Mouse (Mus musculus) limb, embryonic 12.5 days (tissue): ENCODE measurements at regions not wholly inside any gene's neighbourhood (a gene's known extent, or its start where the extent isn't known, plus 50 kb on each side); places are given as distances from the start of the nearest gene placed in this dataset.

Experiments
- ATAC-seq: fragments of 200-750 bp; cut with Nextera tagmentation; 2 replicates; pipeline ENCODE4 v1.8.0; 2017; ENCODE audit warnings: low read depth, moderate TSS enrichment; ENCODE audit not compliant: insufficient number of reproducible peaks, insufficient read depth, low FRiP score, low TSS enrichment
- H3K27ac ChIP-seq: fragments of 300-500 bp; sonication (generic); 2 replicates; pipeline ENCODE4 v1.5.1; 2016; ENCODE audit warnings: mild to moderate bottlenecking, moderate library complexity
- H3K27me3 ChIP-seq: fragments of 300-500 bp; sonication (generic); 2 replicates; pipeline ENCODE4 v1.6.1; 2016; ENCODE audit warnings: mild to moderate bottlenecking, moderate library complexity
- H3K36me3 ChIP-seq: fragments of 300-500 bp; sonication (generic); 2 replicates; pipeline ENCODE4 v1.6.1; 2016; ENCODE audit warnings: mild to moderate bottlenecking, moderate library complexity
- H3K4me1 ChIP-seq: fragments of 300-500 bp; sonication (generic); replicated peaks from 2 replicates; pipeline ENCODE4 v1.6.1; 2016
- H3K4me2 ChIP-seq: fragments of 300-500 bp; sonication (generic); 2 replicates; pipeline ENCODE4 v1.6.1; 2016; ENCODE audit warnings: mild to moderate bottlenecking, moderate library complexity
- H3K4me3 ChIP-seq: fragments of 300-500 bp; sonication (generic); replicated peaks from 2 replicates; pipeline ENCODE4 v1.5.1; 2016; ENCODE audit warnings: mild to moderate bottlenecking
- H3K9ac ChIP-seq: fragments of 300-500 bp; sonication (generic); replicated peaks from 2 replicates; pipeline ENCODE4 v1.6.1; 2016; ENCODE audit warnings: mild to moderate bottlenecking, moderate library complexity
- H3K9me3 ChIP-seq: fragments of 300-500 bp; sonication (generic); 2 replicates; pipeline ENCODE4 v1.6.1; 2016; ENCODE audit warnings: mild to moderate bottlenecking, moderate library complexity
- WGBS: fragments of 180-500 bp; shearing (Covaris S2); methylation state at CpG from one replicate; pipeline ENCODE4 v1.1.7; 2016; 5-methylcytosine and 5-hydroxymethylcytosine counted together

DNA sequence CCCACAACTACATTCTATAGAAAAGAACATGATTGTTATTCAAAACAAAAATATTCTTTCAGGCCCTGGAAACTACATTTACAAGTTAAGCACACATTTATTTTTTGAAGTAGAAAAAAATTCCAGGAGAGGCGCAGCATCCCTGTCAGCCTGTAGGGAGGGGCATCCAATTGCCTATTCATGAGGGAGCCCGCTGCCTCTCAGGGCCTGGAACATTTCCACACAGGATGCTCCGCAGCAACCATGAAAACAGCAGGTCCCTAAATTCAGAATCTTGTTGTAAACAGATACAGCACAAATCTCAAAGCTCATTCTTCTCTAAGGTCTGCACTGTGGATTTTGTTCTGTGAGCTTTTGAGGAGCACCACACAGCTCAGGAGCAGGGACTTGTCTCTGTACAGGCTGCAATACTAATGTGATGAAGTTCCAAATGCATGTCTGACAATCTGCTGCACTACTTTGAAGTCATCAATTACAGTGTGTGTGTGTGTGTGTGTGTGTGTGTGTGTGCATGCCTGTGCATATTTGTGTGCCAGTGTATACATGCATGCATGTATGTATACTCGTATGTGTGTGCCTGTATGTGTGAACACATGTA lies 121.4 kb upstream of the Spaca1 start:
- Histone ChIP-seq H3K36me3 (no peaks in the 10 kb centered on the region), H3K27ac (no peak overlapping the region), H3K4me2 (no peak overlapping the region)

DNA sequence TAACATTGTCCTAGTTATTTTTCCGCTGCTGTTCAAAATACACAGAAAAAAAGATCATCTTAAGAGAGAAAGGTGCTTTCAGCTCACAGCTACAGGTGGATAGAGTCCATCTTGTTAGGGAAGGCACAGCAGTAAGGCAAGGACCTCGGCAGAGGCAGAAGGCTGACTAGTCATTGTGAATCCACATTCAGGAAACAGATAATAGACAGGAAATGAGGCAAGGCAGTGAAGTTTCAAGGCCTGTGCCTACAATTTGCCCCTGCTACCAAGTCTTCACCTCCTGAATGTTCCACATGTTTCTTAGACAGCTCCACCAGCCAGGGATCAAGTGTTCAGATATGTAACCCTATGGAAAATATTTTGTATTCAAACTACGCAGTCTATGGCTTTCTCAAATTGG lies 122.0 kb upstream of the Spaca1 start:
- no peak overlapping the region for H3K9ac ChIP-seq
- no peak overlapping the region for H3K4me3 ChIP-seq
- H3K27ac ChIP-seq = no peak overlapping the region
- no peaks in the 10 kb centered on the region for H3K4me1 ChIP-seq
- H3K36me3 ChIP-seq = no peaks in the 10 kb centered on the region
- H3K4me2 ChIP-seq = no peak overlapping the region
- WGBS = 71% methylated on average over 3 of the region's 3 CpGs
- H3K9me3 ChIP-seq = no peaks in the 10 kb centered on the region
- ATAC-seq = no peak
- no peaks in the 10 kb centered on the region for H3K27me3 ChIP-seq

More for the DNA sequence above, 121.4 kb upstream of the Spaca1 start:
- ATAC-seq = no peak
- H3K27me3 ChIP-seq = no peaks in the 10 kb centered on the region
- H3K4me3 ChIP-seq = no peak overlapping the region
- no peak overlapping the region for H3K9ac ChIP-seq
- no peaks in the 10 kb centered on the region for H3K4me1 ChIP-seq
- WGBS = 83% methylated on average over 4 of the region's 4 CpGs
- no peaks in the 10 kb centered on the region for H3K9me3 ChIP-seq

- H3K27me3 ChIP-seq = no peaks in the 10 kb centered on the region
- H3K4me1 ChIP-seq = no peaks in the 10 kb centered on the region
- no peak overlapping the region for H3K4me2 ChIP-seq
- H3K9me3 ChIP-seq = no peaks in the 10 kb centered on the region; the same call in 1 of the 2 replicates
- no peaks in the 10 kb centered on the region for H3K36me3 ChIP-seq
- no peak for ATAC-seq
- WGBS = 92% methylated on average over 1 of the region's 1 CpGs
- H3K27ac ChIP-seq = no peak overlapping the region
- no peak overlapping the region for H3K4me3 ChIP-seq
- no peak overlapping the region for H3K9ac ChIP-seq
These were observed 127.4 kb upstream of the Spaca1 start for GRCm38 (mm10) chr4:34177421-34177820.

GRCm38 (mm10) chr4:34186522-34186921 lies 136.5 kb upstream of the Spaca1 start:
- WGBS = 95% methylated on average over 5 of the region's 5 CpGs
- Histone ChIP-seq H3K9me3 (no peaks in the 10 kb centered on the region), H3K27ac (no peak overlapping the region), H3K36me3 (no peaks in the 10 kb centered on the region), H3K4me3 (no peak overlapping the region), H3K4me2 (no peak overlapping the region), H3K4me1 (no peaks in the 10 kb centered on the region), H3K27me3 (no peaks in the 10 kb centered on the region), H3K9ac (no peak overlapping the region)
- no peak for ATAC-seq

DNA sequence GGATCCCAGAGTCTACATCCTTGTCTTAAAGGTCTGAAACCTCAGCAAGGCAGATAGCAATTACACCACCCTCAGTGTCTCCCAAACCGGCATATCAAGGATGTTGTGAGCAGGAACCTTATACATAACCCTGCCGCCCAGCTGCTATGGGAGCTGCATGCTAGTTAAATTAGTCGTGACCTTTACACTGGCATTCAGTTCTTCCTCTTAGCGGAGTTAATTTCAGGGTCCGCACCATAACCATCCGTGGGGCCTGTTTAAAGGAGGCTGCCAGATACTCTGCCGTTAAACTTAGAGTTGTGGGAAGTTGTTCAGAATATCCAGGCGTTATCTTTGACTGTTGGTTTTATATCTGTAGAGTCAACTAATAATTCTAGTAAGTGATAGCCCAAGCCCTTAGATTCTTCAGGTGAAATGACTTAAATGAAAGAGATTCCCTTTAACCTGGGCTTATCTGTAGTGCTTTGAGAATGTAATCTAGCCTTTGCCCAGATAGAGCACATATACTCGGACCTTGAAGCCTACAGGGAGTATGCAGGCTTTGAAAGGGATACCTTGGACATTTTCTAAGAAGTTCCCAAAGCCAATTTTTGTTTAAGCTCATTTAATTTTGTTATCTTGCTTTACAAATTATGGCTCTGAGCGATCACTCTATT lies 153.3 kb upstream of the Spaca1 start:
- Histone ChIP-seq H3K27me3 (no peaks in the 10 kb centered on the region), H3K9ac (no peak overlapping the region), H3K9me3 (no peaks in the 10 kb centered on the region), H3K4me3 (no peak overlapping the region), H3K4me2 (no peak overlapping the region), H3K4me1 (no peaks in the 10 kb centered on the region), H3K27ac (no peak overlapping the region), H3K36me3 (no peaks in the 10 kb centered on the region)
- ATAC-seq = no peak
- 82% methylated on average over 10 of the region's 10 CpGs for WGBS

DNA sequence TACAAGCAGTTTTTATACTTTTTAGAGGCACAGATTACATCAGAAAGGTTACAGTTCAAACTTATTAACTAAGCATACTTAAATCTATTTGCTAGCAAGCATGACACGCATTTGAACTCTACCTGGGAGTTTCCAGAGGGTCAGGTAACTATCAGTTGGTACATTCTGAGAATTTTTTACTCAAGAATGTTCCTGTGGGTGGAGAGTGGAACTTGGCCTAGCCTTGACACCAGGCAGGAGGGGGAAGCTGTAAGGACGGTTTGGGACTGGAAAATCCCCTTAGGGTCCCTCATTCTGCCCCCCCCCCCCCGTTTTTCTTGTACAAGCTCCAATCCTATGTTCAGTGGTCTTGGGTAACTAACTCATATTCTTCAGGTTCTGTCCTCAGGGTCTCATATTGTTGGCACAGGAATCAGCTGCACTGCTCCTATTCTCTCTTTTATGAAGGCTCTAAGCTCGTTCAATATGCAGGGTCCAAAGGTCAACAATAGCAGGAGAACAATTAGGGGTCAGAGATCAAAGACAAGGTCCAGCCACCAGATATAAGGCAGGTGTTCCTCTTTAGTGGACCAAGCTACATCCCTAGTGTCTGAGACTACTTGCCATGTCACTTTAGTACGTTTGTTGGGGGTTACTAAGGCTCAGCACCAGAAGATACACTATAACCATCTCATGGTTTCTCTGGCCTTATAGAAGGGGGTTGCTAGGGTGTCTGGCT lies 159.3 kb upstream of the Spaca1 start:
- no peak overlapping the region for H3K27ac ChIP-seq
- H3K9ac ChIP-seq = no peak overlapping the region
- WGBS = 60% methylated on average over 5 of the region's 5 CpGs
- no peak overlapping the region for H3K4me3 ChIP-seq
- H3K9me3 ChIP-seq = no peaks in the 10 kb centered on the region
- no peak for ATAC-seq
- H3K27me3 ChIP-seq = no peaks in the 10 kb centered on the region
- H3K4me1 ChIP-seq = no peaks in the 10 kb centered on the region
- H3K4me2 ChIP-seq = no peak overlapping the region
- no peaks in the 10 kb centered on the region for H3K36me3 ChIP-seq

DNA sequence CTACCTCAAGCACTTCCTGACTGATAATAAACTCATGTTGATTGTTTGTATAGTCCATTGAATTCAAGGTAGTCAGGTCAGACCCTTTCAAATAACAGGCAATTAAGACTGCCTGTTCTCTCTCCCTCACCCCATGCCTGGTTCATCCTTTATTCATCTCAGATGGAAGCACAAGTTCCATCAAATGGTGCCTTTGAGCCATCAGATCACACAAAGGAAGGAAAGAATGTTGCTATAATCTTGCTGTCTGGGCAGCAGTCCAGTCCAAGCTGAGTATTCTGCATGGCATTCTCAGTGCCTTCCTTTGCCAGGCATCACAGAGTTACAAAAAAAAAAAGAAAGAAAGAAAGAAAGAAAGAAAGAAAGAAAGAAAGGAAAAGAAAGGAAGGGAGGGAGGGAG lies 163.7 kb upstream of the Spaca1 start:
- no peak for ATAC-seq
- Histone ChIP-seq H3K9me3 (no peaks in the 10 kb centered on the region), H3K4me1 (no peaks in the 10 kb centered on the region), H3K27ac (no peak overlapping the region), H3K4me2 (no peak overlapping the region), H3K36me3 (no peaks in the 10 kb centered on the region), H3K27me3 (no peaks in the 10 kb centered on the region), H3K9ac (no peak overlapping the region), H3K4me3 (no peak overlapping the region)

DNA sequence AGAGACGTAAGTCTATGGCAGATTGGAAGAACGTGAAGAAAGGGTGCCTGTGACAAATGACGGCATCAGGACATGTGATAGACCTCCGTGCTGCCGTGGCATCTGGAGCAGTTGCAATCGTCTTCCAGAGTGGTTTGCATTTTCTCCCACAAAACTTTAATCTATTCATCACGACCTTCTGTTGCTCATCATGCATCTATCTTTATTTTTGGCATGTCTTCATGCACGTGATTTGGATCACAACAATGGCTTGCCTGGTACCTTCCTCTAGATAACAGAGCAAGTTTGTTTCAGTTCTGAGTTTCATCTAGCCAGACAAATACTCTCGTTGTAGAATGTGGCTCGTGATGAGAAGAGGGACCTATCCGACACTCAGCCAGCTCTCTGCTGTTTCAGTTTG lies 164.4 kb upstream of the Spaca1 start:
- no peaks in the 10 kb centered on the region for H3K27me3 ChIP-seq
- no peak overlapping the region for H3K4me3 ChIP-seq

GRCm38 (mm10) chr4:34221915-34222314 lies 171.9 kb upstream of the Spaca1 start:
- WGBS = 90% methylated on average over 1 of the region's 1 CpGs

More for the DNA sequence above, 164.4 kb upstream of the Spaca1 start:
- no peaks in the 10 kb centered on the region for H3K9me3 ChIP-seq
- H3K4me2 ChIP-seq = no peak overlapping the region
- H3K27ac ChIP-seq = no peak overlapping the region
- no peak for ATAC-seq
- H3K4me1 ChIP-seq = no peaks in the 10 kb centered on the region
- no peaks in the 10 kb centered on the region for H3K36me3 ChIP-seq
- WGBS = 84% methylated on average over 11 of the region's 11 CpGs
- no peak overlapping the region for H3K9ac ChIP-seq

DNA sequence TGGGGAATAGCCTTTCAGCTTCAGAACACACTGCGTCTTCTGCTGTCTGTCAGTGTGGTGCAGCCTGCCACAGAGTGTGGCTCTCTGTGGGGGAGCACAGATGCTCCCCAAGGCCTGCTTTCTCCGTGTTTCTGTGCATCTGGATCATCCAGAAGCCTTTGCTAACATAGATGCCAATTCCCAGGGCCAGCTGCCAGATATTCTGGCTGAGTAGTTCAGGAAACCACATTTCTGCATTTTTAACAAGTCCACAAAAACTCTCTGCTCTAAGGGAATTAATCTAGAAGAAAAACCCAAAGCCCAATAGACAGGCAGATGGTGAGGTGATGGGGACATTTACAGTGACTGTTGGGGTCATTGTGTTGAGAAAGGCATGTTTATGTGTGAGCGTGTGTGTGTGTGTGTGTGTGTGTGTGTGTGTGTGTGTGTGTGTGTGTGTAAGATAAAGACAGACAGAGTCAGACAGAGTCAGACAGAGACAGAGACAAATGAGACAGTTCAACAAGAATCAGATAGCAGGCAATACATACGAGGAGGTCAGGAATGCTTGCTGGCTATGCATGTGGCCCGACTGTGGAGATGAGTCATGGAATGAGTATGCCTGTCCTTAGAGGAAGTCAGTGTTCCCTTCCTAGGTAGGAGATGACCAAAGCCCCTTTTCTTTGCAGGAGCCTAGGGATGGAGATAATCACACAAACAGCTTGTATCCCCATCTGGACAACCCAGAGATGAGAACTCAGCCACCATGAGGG lies 176.3 kb upstream of the Spaca1 start:
- H3K27me3 ChIP-seq = no peaks in the 10 kb centered on the region
- H3K36me3 ChIP-seq = no peaks in the 10 kb centered on the region
- no peaks in the 10 kb centered on the region; the same call in 1 of the 2 replicates for H3K4me1 ChIP-seq
- no peaks in the 10 kb centered on the region for H3K9me3 ChIP-seq
- H3K4me3 ChIP-seq = no peak overlapping the region
- H3K9ac ChIP-seq = no peak overlapping the region
- H3K4me2 ChIP-seq = no peak overlapping the region
- ATAC-seq = no peak
- 69% methylated on average over 5 of the region's 5 CpGs for WGBS
- H3K27ac ChIP-seq = no peak overlapping the region

More at GRCm38 (mm10) chr4:34221915-34222314, 171.9 kb upstream of the Spaca1 start:
- ATAC-seq = no peak
- Histone ChIP-seq H3K4me3 (no peak overlapping the region), H3K9ac (no peak overlapping the region), H3K9me3 (no peaks in the 10 kb centered on the region), H3K36me3 (no peaks in the 10 kb centered on the region), H3K4me2 (no peak overlapping the region), H3K27ac (no peak overlapping the region), H3K4me1 (no peaks in the 10 kb centered on the region), H3K27me3 (no peaks in the 10 kb centered on the region)

DNA sequence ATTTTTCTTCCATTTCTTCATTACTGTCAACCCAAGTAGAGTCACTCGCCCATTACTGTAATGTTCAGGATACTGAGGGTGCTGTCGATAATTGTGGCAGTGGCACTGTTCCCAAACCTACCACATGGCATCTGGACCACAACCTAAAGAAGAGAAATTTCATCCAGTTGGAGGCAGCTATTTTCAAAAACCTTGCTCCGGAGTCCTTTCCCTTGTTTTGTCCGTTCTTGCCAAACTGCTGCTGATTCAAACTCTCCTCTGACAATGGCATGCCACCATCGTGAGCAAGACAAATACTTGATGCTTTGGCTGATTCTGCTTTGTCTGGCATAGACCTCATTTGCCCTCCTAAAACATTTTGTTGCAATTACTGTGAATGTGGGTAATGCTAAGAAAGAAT lies 176.9 kb upstream of the Spaca1 start:
- 92% methylated on average over 5 of the region's 5 CpGs for WGBS

More for the DNA sequence above, 176.9 kb upstream of the Spaca1 start:
- H3K27me3 ChIP-seq = no peaks in the 10 kb centered on the region
- no peak overlapping the region for H3K27ac ChIP-seq
- no peaks in the 10 kb centered on the region; the same call in 1 of the 2 replicates for H3K4me1 ChIP-seq
- no peaks in the 10 kb centered on the region for H3K9me3 ChIP-seq
- H3K4me3 ChIP-seq = no peak overlapping the region
- H3K36me3 ChIP-seq = no peaks in the 10 kb centered on the region
- ATAC-seq = no peak
- H3K9ac ChIP-seq = no peak overlapping the region
- H3K4me2 ChIP-seq = no peak overlapping the region
